Mouse (Mus musculus) CH12F3 (cell line): ENCODE measurements around the gene Hacd2.

Experiments
- in situ Hi-C: fragments of 300-500 bp; cut with MboI; formaldehyde crosslinking; loops from 2 replicates; pipeline ENCODE4 v1.14.3; 2020; ENCODE audit warnings: low sequenced_read_pairs

The Hacd2 gene

GRCm38 (mm10) chr16:35110410-35111142, 88.3 kb downstream of the Hacd2 start:
- in situ Hi-C loops = loop anchor here (10.0 kb wide), 1 partner anchor 154 kb away; no protein-coding TSS in a partner anchor

GRCm38 (mm10) chr16:35111143-35111620, 89.0 kb downstream of the Hacd2 start:
- in situ Hi-C loops = loop anchor here (10.0 kb wide), 1 partner anchor 154 kb away; no protein-coding TSS in a partner anchor

- in situ Hi-C loops = loop anchor here (10.0 kb wide), 1 partner anchor 151 kb away; no protein-coding TSS in a partner anchor
These were observed 91.3 kb downstream of the Hacd2 start for GRCm38 (mm10) chr16:35113496-35113895.

GRCm38 (mm10) chr16:35116328-35116956, 94.2 kb downstream of the Hacd2 start:
- in situ Hi-C loops = loop anchor here (10.0 kb wide), 1 partner anchor 148 kb away; no protein-coding TSS in a partner anchor

GRCm38 (mm10) chr16:35117436-35117835, 95.2 kb downstream of the Hacd2 start:
- in situ Hi-C loops = loop anchor here (10.0 kb wide), 1 partner anchor 147 kb away; no protein-coding TSS in a partner anchor

GRCm38 (mm10) chr16:35120603-35121002, 98.4 kb downstream of the Hacd2 start:
- in situ Hi-C loops = no loop called here

- in situ Hi-C loops = no loop called here
These were observed 105.0 kb downstream of the Hacd2 start for GRCm38 (mm10) chr16:35127270-35127669.

- in situ Hi-C loops = no loop called here
These were observed 107.9 kb downstream of the Hacd2 start for GRCm38 (mm10) chr16:35130172-35130571.

- in situ Hi-C loops = no loop called here
These were observed 117.2 kb downstream of the Hacd2 start for GRCm38 (mm10) chr16:35139416-35139815.

GRCm38 (mm10) chr16:35139873-35140619, 117.8 kb downstream of the Hacd2 start:
- in situ Hi-C loops = no loop called here

- in situ Hi-C loops = no loop called here
These were observed 118.4 kb downstream of the Hacd2 start for GRCm38 (mm10) chr16:35140620-35140975.

- in situ Hi-C loops = no loop called here
These were observed 119.6 kb downstream of the Hacd2 start for GRCm38 (mm10) chr16:35141839-35142238.

- in situ Hi-C loops = no loop called here
These were observed 123.9 kb downstream of the Hacd2 start for GRCm38 (mm10) chr16:35146153-35146552.

- in situ Hi-C loops = no loop called here
These were observed 131.0 kb downstream of the Hacd2 start for GRCm38 (mm10) chr16:35153146-35153755.

GRCm38 (mm10) chr16:35154245-35154640, 132.0 kb downstream of the Hacd2 start:
- in situ Hi-C loops = no loop called here

- in situ Hi-C loops = no loop called here
These were observed 132.6 kb downstream of the Hacd2 start, which contains the start of gene Adcy5 for GRCm38 (mm10) chr16:35154641-35155390. TSS of gene Adcy5 (plus strand) at chr16:35154877.

- in situ Hi-C loops = no loop called here
These were observed 133.4 kb downstream of the Hacd2 start for GRCm38 (mm10) chr16:35155391-35156305.

- in situ Hi-C loops = no loop called here
These were observed 134.1 kb downstream of the Hacd2 start for GRCm38 (mm10) chr16:35156306-35156695.

- in situ Hi-C loops = no loop called here
These were observed 134.6 kb downstream of the Hacd2 start for GRCm38 (mm10) chr16:35156832-35157231.
